Mouse (Mus musculus) T-helper 17 cell (primary cell): ENCODE measurements around the gene Fgr.

Experiments used
- in situ Hi-C, 2 experiments: fragments of 300-600 bp; cut with MboI, MseI; formaldehyde crosslinking; loops; 1 replicate in 1 of 2; 2 replicates in 1 of 2; pipeline ENCODE4 v1.15.1; 2025; ENCODE audit warnings: high pct_unique_total_duplicates in 2 of 2

The Fgr gene

DNA sequence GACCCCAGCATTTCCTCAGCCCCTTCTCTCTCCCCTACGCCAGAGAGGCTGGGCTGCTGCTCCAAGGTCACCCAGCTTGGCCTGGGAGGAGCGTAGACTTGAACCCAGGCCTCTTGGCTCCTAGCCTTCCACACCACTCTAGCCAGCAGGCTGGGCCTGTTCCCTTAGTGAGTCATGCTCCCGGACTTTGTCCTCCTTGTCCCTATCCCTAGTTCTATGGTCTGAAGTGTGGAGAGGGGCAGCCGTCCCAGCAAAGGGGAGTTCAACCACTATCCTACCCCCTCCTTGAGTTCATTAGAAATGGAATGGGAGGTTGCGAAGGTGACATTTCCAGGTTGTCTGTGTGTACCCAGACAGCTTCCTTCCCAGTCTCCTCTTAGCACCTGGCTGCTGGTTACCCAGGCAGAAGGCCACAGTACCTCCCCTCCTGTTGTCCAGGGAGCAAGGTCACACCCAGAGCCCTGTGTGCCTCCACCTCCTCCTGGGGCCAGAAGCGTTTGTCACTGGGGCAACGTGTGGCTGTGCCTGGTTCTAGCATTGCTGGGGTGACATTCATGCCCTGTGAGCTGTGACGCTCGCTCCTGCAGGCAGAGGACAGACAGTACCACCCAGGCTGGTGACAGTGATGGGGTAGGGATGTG, 76.4 kb downstream of the Fgr start:
- in situ Hi-C loops = loop anchor here in 1 of 2 experiments (5.0 kb wide), 1 partner anchor 103 kb away; no protein-coding TSS in a partner anchor

DNA sequence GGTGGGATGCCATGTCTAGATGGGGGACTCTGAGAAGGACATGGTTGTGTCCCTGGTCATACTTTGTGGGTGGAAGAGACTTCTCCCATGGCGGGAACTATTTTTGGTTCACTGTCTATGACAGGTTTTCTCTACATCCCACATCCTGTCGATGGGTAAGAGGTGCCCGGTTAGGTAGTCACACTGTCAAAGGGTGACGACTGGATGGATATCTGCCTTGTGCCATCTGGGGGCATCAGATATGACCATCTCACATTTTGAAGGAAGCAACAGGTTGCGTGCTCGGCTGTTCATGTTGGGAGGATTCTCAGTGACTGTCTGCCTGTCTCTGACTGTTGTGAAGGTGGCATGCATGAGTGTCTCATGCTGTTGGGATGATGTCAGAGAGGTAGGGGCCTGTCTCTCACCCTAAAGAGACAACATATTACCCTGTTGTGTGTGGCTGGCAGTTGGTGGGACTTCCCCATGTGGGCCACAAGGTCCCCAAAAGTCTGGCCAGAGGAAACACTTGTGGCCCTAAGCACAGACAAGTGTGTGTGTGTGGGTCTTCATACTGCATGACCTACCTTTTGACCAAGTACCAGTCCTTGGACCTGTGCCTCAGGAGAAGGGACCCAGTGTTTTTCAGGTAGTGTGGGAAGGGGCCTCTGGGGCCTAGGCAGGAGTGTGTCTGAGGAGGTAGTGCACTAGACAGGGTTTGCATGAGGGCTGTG, 77.1 kb downstream of the Fgr start:
- in situ Hi-C loops = loop anchor here in 1 of 2 experiments (5.0 kb wide), 1 partner anchor 104 kb away; no protein-coding TSS in a partner anchor

DNA sequence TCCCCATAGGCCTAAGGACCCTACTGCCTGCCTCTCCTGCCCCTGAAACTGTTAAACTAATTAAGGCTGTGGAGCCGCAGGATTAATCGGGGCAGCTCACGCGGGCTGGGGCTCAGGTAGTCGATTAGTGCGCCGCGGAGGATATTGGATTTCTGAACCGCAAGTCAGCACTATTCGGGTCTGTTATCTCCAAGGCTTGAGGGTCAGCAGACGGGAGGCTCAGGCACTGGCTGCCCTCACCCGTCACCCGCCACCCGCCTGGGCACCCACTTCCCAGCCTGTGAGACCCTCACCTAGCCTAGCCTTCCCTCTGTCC, 77.6 kb downstream of the Fgr start:
- in situ Hi-C loops = loop anchor here in 1 of 2 experiments (5.0 kb wide), 1 partner anchor 104 kb away; no protein-coding TSS in a partner anchor
